Mouse (Mus musculus) layer of hippocampus, postnatal 10 days (tissue): Measurements from ENCODE around the gene Nfib. TPM values are rescaled to one million over a fixed set of nuclear protein-coding genes. Genes with fewer than 3 reads are reported as not detected.

Experiments used
- DNase-seq, 2 experiments: peaks; one replicate each; pipeline ENCODE4 v3.0.0; 2021; ENCODE audit warnings: low spot score in 2 of 2
- total RNA-seq, 2 experiments: library from RNA; stranded (reverse); gene quantifications; 2 replicates each; pipeline ENCODE4 v1.2.3; 2021

The Nfib gene
- total RNA-seq, 2 experiments from 2014 or later = 218 to 236 TPM

GRCm38 (mm10) chr4:82319388-82319787, 386.2 kb downstream of the Nfib start:
- no peak for DNase-seq

GRCm38 (mm10) chr4:82316168-82316567, 389.4 kb downstream of the Nfib start:
- DNase-seq = no peak

GRCm38 (mm10) chr4:82315710-82316109, 389.8 kb downstream of the Nfib start:
- DNase-seq = no peak

GRCm38 (mm10) chr4:82310924-82311734, 394.4 kb downstream of the Nfib start:
- no peak for DNase-seq

- DNase-seq = no peak
These were observed 399.5 kb downstream of the Nfib start for GRCm38 (mm10) chr4:82306045-82306444.

- peak in 1 of 2 experiments; percentile 20 for DNase-seq
These were observed 401.2 kb downstream of the Nfib start for GRCm38 (mm10) chr4:82304148-82304871.

GRCm38 (mm10) chr4:82303362-82303900, 402.1 kb downstream of the Nfib start:
- DNase-seq = peak in 1 of 2 experiments; percentile 8

- DNase-seq = no peak
These were observed 402.6 kb downstream of the Nfib start for GRCm38 (mm10) chr4:82302901-82303300.

GRCm38 (mm10) chr4:82298606-82299005, 406.9 kb downstream of the Nfib start:
- no peak for DNase-seq

- DNase-seq = no peak
These were observed 408.0 kb downstream of the Nfib start for GRCm38 (mm10) chr4:82297562-82297961.

GRCm38 (mm10) chr4:82294066-82294465, 411.5 kb downstream of the Nfib start:
- DNase-seq = no peak

- no peak for DNase-seq
These were observed 414.2 kb downstream of the Nfib start for GRCm38 (mm10) chr4:82291174-82291847.

- no peak for DNase-seq
These were observed 414.9 kb downstream of the Nfib start for GRCm38 (mm10) chr4:82290623-82291022.

GRCm38 (mm10) chr4:82289596-82289995, 416.0 kb downstream of the Nfib start:
- no peak for DNase-seq

GRCm38 (mm10) chr4:82288138-82288537, 417.4 kb downstream of the Nfib start:
- no peak for DNase-seq

GRCm38 (mm10) chr4:82287454-82287853, 418.1 kb downstream of the Nfib start:
- no peak for DNase-seq

GRCm38 (mm10) chr4:82286931-82287330, 418.6 kb downstream of the Nfib start:
- no peak for DNase-seq

- no peak for DNase-seq
These were observed 422.0 kb downstream of the Nfib start for GRCm38 (mm10) chr4:82283536-82283935.

- no peak for DNase-seq
These were observed 429.6 kb downstream of the Nfib start for GRCm38 (mm10) chr4:82275996-82276395.

- no peak for DNase-seq
These were observed 432.3 kb downstream of the Nfib start for GRCm38 (mm10) chr4:82273049-82273754.

- no peak for DNase-seq
These were observed 433.5 kb downstream of the Nfib start for GRCm38 (mm10) chr4:82272099-82272498.
